Mouse (Mus musculus): Measurements from ENCODE around the gene Ssbp2.

GRCm38 (mm10) chr13:91431392-91432355 is 28.4 kb upstream of the Ssbp2 start:
- TF ChIP-seq CTCF (conservative IDR thresholded peaks at IDR 0.05; ENCODE audit: insufficient read depth, insufficient read length, low read depth, low read length) (no peak), POLR2A (IDR thresholded peaks at IDR 0.05; ENCODE audit: low read depth, low read length) (no peak)

All from kidney, adult 2 months (tissue).